Mouse (Mus musculus) MEL-GATA-1-ER (cell line): ENCODE data around the gene Fbxo2.
"Not testable (repeated sequence)": the region's sequence is repeated elsewhere in the genome, so short reads cannot be mapped to it uniquely, and the experiment has no call there.

Experiments
- DNase-seq: peaks from one replicate; pipeline ENCODE4 v3.0.0-alpha.2; 2012; ENCODE audit warnings: low read depth; ENCODE audit errors: extremely low read depth

Gene Fbxo2

GRCm38 (mm10) chr4:148174495-148174862 lies 14.1 kb downstream of the Fbxo2 start:
- no peak for DNase-seq

- not testable (repeated sequence) for DNase-seq
Measured at GRCm38 (mm10) chr4:148176603-148177002, 16.2 kb downstream of the Fbxo2 start.

GRCm38 (mm10) chr4:148177716-148178115 lies 17.3 kb downstream of the Fbxo2 start:
- DNase-seq, result no peak

- DNase-seq, result no peak
Measured at GRCm38 (mm10) chr4:148181483-148181882, 21.1 kb downstream of the Fbxo2 start.

- DNase-seq, result no peak
Measured at GRCm38 (mm10) chr4:148182363-148182762, 21.9 kb downstream of the Fbxo2 start.

GRCm38 (mm10) chr4:148184564-148184963 lies 24.1 kb downstream of the Fbxo2 start:
- DNase-seq, result no peak

GRCm38 (mm10) chr4:148185819-148186218 lies 25.4 kb downstream of the Fbxo2 start:
- no peak for DNase-seq

GRCm38 (mm10) chr4:148188767-148189166 lies 28.3 kb downstream of the Fbxo2 start:
- DNase-seq, result not testable (repeated sequence)

GRCm38 (mm10) chr4:148192707-148193245 lies 32.4 kb downstream of the Fbxo2 start:
- no peak for DNase-seq

- no peak for DNase-seq
Measured at GRCm38 (mm10) chr4:148194400-148194799, 34.0 kb downstream of the Fbxo2 start.

- DNase-seq, result no peak
Measured at GRCm38 (mm10) chr4:148198721-148199120, 38.3 kb downstream of the Fbxo2 start.

- no peak for DNase-seq
Measured at GRCm38 (mm10) chr4:148203557-148203956, 43.1 kb downstream of the Fbxo2 start.

GRCm38 (mm10) chr4:148204061-148204872 lies 43.8 kb downstream of the Fbxo2 start:
- peak; percentile 93 for DNase-seq

- no peak for DNase-seq
Measured at GRCm38 (mm10) chr4:148204873-148205232, 44.4 kb downstream of the Fbxo2 start.

- DNase-seq, result no peak
Measured at GRCm38 (mm10) chr4:148214460-148215136, 54.2 kb downstream of the Fbxo2 start.

GRCm38 (mm10) chr4:148215264-148215900 lies 55.0 kb downstream of the Fbxo2 start:
- DNase-seq, result no peak
